Mouse (Mus musculus) brain, embryonic 14.5 days (tissue): Measurements from ENCODE around the gene Tmem254c.
"Not testable (repeated sequence)": the region's sequence is repeated elsewhere in the genome, so short reads cannot be mapped to it uniquely, and the experiment has no call there.

Experiments
- CTCF ChIP-seq: fragments of 200-500 bp; IDR thresholded peaks from 2 replicates; pipeline ENCODE4 v1.5.1; 2012; ENCODE audit warnings: inconsistent platforms, mild to moderate bottlenecking, moderate library complexity, borderline replicate concordance; ENCODE audit not compliant: insufficient read depth, insufficient read length; ENCODE audit errors: extremely low read depth
- POLR2A ChIP-seq: fragments of 200-500 bp; IDR thresholded peaks from 2 replicates; pipeline ENCODE4 v1.6.1; 2012; ENCODE audit warnings: mild to moderate bottlenecking, inconsistent platforms, borderline replicate concordance; ENCODE audit not compliant: poor library complexity, insufficient read depth, insufficient read length, severe bottlenecking; ENCODE audit errors: extremely low read depth

- not testable (repeated sequence) for TF ChIP-seq POLR2A, CTCF
Observed at GRCm38 (mm10) chr14:26067325-26067633, at the start of gene Tmem254c.
